8 mouse cellular contexts compared by ENCODE assay signal in the genomic region with DNA sequence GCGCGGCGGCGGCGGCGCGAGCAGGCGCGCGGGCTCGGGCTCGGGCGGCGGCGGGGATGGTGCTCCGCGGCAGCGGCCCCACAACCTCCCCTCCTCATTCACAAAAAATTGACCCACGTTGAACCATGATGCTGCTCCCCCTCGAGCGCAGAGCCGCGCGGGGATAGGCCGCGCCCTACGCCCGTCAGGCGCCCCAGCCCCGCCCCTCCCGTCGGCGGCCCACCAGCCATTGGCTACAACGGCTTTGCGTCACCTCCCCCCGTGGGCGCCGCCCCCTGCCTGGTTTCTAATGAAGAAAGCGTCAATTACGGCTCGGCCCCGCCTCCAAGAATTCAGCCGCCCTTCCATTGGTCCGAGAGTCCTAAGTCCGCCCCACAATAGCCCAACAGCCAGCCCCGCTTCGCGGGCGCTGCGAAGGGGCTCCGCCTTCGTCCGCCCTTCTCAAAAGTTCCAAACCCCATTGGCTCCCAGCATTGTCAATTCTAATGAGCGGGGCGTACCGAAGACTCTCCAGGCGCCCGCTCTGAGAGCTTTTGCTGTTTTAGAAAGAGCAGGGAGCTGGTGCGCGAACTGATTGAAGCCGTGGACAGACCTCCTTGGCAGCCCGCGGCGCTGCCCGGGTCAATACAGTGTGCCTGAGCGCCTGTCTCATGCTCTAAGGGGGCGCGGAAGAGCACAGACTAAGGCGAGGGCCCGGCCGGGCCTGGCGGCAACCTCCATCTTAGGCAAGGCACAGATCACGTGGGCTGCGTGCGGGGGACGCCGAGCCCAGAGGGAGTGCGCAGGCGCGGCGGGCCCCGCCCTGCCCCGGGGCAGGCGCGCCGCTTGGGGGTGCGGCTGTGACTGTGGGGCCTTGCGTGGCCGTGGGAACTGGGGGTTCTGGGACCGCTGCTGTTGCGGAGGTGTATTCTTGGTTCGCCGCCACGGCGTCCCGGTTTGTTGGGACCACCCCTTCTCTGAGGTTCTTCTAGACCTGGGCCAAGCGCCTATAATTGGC. TPM values are rescaled to one million over a fixed set of nuclear protein-coding genes. Genes with fewer than 3 reads are reported as not detected.
DNase-seq lines count a peak whose midpoint lies in the region; ATAC-seq lines count a peak whose summit lies in the region.

No protein-coding gene starts in this region.

- H3K9ac ChIP-seq in heart, embryonic 13.5 days = peak overlapping the region; percentile 96
- peak overlapping the region; percentile 87 for H3K9ac ChIP-seq in liver, embryonic 12.5 days
- H3K9ac ChIP-seq in stomach, embryonic 15.5 days = peak overlapping the region; percentile 91

- WGBS in heart, embryonic 13.5 days = under 1% methylated on average over 83 of the region's 97 CpGs
- under 1% methylated on average over 75 of the region's 97 CpGs for WGBS in liver, embryonic 12.5 days (ENCODE audit: insufficient replicate concordance)
- under 1% methylated on average over 87 of the region's 97 CpGs for WGBS in stomach, embryonic 15.5 days

- peak overlapping the region; percentile 93 for H3K27ac ChIP-seq in brown adipose tissue, adult 24 weeks (replicated peaks; ENCODE audit: low read depth, low read length)
- peak overlapping the region; percentile 99 for H3K27ac ChIP-seq in heart, embryonic 13.5 days (replicated peaks)
- peak overlapping the region; percentile 96 for H3K27ac ChIP-seq in liver, embryonic 12.5 days
- peak overlapping the region; percentile 99 for H3K27ac ChIP-seq in stomach, embryonic 15.5 days

- H3K4me3 ChIP-seq in brown adipose tissue, adult 24 weeks (ENCODE audit: insufficient read depth, low read depth, low read length) = peak overlapping the region; percentile 81
- H3K4me3 ChIP-seq in heart, embryonic 13.5 days = peak overlapping the region; percentile 91
- peak overlapping the region; percentile 86 for H3K4me3 ChIP-seq in liver, embryonic 12.5 days
- peak overlapping the region; percentile 79 for H3K4me3 ChIP-seq in stomach, embryonic 15.5 days (replicated peaks)

- peak; percentile 100 for DNase-seq in CD4-positive, CD25-positive, alpha-beta regulatory T cell, adult 2 months (ENCODE audit: low read depth, low spot score)
- peak; percentile 96 for DNase-seq in fat pad, adult 2 months (ENCODE audit: extremely low read depth, low read depth, low spot score)
- peak; percentile 100 for DNase-seq in kidney, postnatal 10 days
- peak; percentile 99 to 100 for DNase-seq in natural killer cell, adult 2 months (ENCODE audit: low spot score in 2 of 2)

- H3K9me3 ChIP-seq in heart, embryonic 13.5 days = no peaks in the 10 kb centered on the region
- no peaks in the 10 kb centered on the region for H3K9me3 ChIP-seq in liver, embryonic 12.5 days (replicated peaks)
- H3K9me3 ChIP-seq in stomach, embryonic 15.5 days = no peaks in the 10 kb centered on the region

- peaks cover 6% of the 10 kb centered on the region; the same call in 1 of the 2 replicates for H3K4me1 ChIP-seq in brown adipose tissue, adult 24 weeks (ENCODE audit: control insufficient read depth, insufficient read depth, insufficient read length, low read length)
- H3K4me1 ChIP-seq in heart, embryonic 13.5 days = peaks cover 34% of the 10 kb centered on the region
- peaks cover 33% of the 10 kb centered on the region for H3K4me1 ChIP-seq in liver, embryonic 12.5 days
- H3K4me1 ChIP-seq in stomach, embryonic 15.5 days = peaks cover 24% of the 10 kb centered on the region

- H3K27me3 ChIP-seq in heart, embryonic 13.5 days (replicated peaks) = no peaks in the 10 kb centered on the region
- no peaks in the 10 kb centered on the region; the same call in 1 of the 2 replicates for H3K27me3 ChIP-seq in liver, embryonic 12.5 days (replicated peaks)
- no peaks in the 10 kb centered on the region for H3K27me3 ChIP-seq in stomach, embryonic 15.5 days (replicated peaks)

- H3K4me2 ChIP-seq in heart, embryonic 13.5 days = peak overlapping the region; percentile 89
- peak overlapping the region; percentile 93 for H3K4me2 ChIP-seq in liver, embryonic 12.5 days
- H3K4me2 ChIP-seq in stomach, embryonic 15.5 days = peak overlapping the region; percentile 75

- H3K36me3 ChIP-seq in heart, embryonic 13.5 days = no peaks in the 10 kb centered on the region
- no peaks in the 10 kb centered on the region for H3K36me3 ChIP-seq in liver, embryonic 12.5 days
- no peaks in the 10 kb centered on the region for H3K36me3 ChIP-seq in stomach, embryonic 15.5 days

- ATAC-seq in heart, embryonic 13.5 days (ENCODE audit: extremely low read depth, insufficient number of reproducible peaks, low FRiP score, low TSS enrichment) = peak; percentile 96
- peak; percentile 97 for ATAC-seq in liver, embryonic 12.5 days
- peak; percentile 98 for ATAC-seq in stomach, embryonic 15.5 days (ENCODE audit: insufficient read depth, low FRiP score, low read depth)

RNA-seq across cellular contexts. Expression of gene Hdac4, which starts 15.1 kb away (rescaled TPM):
- 3.5 and 4.9 TPM in 2 replicates for polyA plus RNA-seq in brown adipose tissue, adult 24 weeks (2012; ENCODE audit: insufficient read depth, insufficient read length, missing spikeins)
- 8.4 and 9.0 TPM in 2 replicates for polyA plus RNA-seq in heart, embryonic 13.5 days (2015; fragmentation: Nextera tagmentation; extraction: Ambion mirVana)
- 6.4 and 6.9 TPM in 2 replicates for polyA plus RNA-seq in liver, embryonic 12.5 days (2016; fragmentation: Nextera tagmentation; extraction: Ambion mirVana)
- 17.3 and 18.2 TPM in 2 replicates for polyA plus RNA-seq in stomach, embryonic 15.5 days (2015; fragmentation: Nextera tagmentation; extraction: Ambion mirVana)

Comparison
In these comparisons a context has a peak if more than half of its experiments do, and no peak if none do; other contexts are left out.
1. Peak in every context shown above with its lines: DNase-seq, ATAC-seq, H3K4me3 ChIP-seq and H3K27ac ChIP-seq.